Mouse (Mus musculus) gastrocnemius, postnatal 36 days (tissue): ENCODE data around the gene Nkx2-5. TPM values are rescaled to one million over a fixed set of nuclear protein-coding genes. Genes with fewer than 3 reads are reported as not detected.
A peak's percentile ranks its signal among the peaks of the same experiment; 100 is the strongest.

Experiments used
- DNase-seq, 2 experiments: peaks; one replicate each; pipeline ENCODE4 v3.0.0; 2022
- intact Hi-C: fragments of 180-260 bp; cut with DNase I; formaldehyde crosslinking; loops from one replicate; pipeline ENCODE4 v1.15.1; 2025
- total RNA-seq, 2 experiments: library from RNA; stranded (reverse); gene quantifications; 2 replicates each; pipeline ENCODE4 v1.2.3; 2021

Nkx2-5 gene
- total RNA-seq, 2 experiments from 2014 or later: not detected

DNA sequence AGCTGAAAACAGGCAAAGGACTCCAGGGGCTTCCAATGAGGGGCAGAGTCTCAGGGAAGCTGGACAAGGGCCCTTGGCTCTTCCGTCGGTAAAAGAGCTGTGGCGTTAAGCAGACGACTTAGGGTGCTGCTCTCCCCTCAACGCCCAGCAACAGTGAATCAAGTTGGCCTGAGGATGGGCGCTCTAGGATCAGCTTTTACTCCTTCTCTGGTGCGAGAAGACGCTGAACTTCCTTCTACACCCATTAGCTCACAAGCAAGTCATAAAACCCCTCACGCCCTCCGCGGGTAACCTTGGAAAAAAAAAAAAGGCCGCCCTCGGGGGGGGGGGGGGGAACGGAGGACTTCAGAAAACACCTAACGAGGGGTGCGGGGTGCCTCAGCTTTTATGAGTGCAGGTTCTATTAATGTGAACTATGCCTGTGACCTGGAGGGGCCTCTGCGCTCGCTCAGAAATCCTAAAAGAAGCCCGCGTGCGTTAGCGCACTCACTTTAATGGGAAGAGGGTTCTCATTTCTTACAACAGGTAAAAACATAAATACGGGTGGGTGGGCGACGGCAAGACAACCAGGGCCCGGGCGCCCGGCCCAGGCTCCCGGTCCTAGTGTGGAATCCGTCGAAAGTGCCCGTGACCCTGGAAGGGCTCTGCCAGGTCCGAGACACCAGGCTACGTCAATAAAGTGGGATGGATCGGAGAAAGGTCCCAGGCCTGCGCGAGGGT, 6.5 kb downstream of the Nkx2-5 start:
- intact Hi-C loops: no loop called here
- no peak for DNase-seq

DNA sequence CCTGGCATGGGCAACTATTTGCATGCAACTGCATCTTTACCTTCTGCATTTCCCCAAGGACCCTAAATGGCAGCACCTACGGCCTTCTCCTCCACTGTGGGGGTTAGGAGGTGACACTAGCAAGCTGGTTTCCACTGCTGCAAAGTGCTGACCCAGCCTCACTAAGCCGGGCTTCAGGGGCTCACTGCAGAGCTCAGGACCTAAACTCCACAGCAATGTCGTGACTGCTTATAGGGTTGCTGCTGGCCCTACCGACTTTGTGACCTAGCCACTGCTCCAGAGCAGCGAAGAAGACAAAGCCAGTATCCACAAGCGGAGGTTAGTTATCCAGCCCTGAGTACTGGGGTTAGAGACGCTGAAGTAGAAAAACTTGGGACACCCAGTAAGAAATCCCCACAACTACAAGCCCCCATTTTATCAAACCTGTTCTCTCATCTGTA, 7.2 kb downstream of the Nkx2-5 start:
- intact Hi-C loops: no loop called here
- DNase-seq: no peak

- intact Hi-C loops: no loop called here
These were observed 7.8 kb downstream of the Nkx2-5 start for GRCm38 (mm10) chr17:26836786-26837545.

GRCm38 (mm10) chr17:26836377-26836776, 8.4 kb downstream of the Nkx2-5 start:
- no peak for DNase-seq
- intact Hi-C loops: no loop called here

More at GRCm38 (mm10) chr17:26836786-26837545, 7.8 kb downstream of the Nkx2-5 start:
- DNase-seq: no peak

DNA sequence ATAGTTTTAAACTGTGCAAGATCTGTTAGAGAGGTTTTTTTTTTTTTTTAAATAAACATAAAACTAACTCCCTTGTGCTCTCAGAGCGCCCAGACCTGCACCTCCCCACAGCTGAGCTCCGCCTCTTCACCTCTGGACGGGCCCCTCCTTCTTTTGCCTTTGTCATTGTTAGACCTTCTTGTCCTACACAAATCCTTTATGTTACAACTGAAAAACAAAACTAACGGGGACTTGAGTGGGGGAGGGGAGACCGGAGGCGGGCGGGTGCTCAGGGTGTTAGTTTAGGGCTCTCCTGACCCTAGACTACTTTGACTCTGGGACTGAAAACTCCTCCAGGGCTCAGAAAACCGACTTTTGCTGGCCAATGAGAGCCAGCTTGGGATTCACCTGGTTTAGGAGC, 8.9 kb downstream of the Nkx2-5 start:
- DNase-seq: no peak
- intact Hi-C loops: no loop called here

DNA sequence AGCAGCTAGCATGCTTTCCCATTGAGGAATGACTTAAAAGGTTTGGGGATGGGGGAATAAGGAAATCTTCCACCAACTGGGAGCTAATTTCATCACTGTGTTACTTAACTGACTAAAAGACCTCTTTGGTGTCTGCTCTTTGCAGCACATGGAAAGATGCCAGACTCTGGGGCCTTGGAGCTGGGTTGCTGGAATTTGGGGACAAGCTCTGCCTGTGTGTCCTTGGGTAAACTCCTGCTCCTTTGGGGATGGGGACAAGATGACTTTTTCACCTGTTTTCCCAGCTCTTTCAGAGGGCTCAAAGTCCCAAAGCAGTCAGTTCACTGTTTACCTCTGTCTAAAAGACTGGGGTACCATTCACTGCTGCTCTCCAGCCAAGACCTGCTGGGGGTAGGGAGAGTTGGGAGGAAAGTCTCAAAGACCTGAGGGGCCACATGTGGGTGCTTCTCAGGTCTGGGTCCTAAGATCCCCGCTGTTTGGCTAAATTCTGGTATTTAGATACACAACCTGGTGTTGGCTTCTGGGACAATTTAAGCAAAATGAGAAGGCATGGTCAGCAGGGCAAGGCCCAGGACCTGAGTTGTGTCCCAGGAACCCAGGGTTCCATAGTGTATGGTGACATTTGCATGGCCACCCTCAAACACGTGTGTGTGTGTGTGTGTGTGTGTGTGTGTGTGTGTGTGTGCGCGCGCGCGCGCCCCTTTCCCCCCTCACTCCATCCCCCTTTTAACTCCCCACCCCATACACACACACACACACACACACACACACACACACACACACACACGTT, 9.6 kb downstream of the Nkx2-5 start:
- intact Hi-C loops: no loop called here
- DNase-seq: no peak

GRCm38 (mm10) chr17:26834302-26834965, 10.4 kb downstream of the Nkx2-5 start:
- DNase-seq: no peak
- intact Hi-C loops: no loop called here

GRCm38 (mm10) chr17:26833806-26834205, 11.0 kb downstream of the Nkx2-5 start:
- intact Hi-C loops: no loop called here
- no peak for DNase-seq

- no peak for DNase-seq
These were observed 18.7 kb downstream of the Nkx2-5 start for GRCm38 (mm10) chr17:26826131-26826530.

GRCm38 (mm10) chr17:26817776-26818175, 27.0 kb downstream of the Nkx2-5 start:
- intact Hi-C loops: no loop called here
- DNase-seq: no peak

More at GRCm38 (mm10) chr17:26826131-26826530, 18.7 kb downstream of the Nkx2-5 start:
- intact Hi-C loops: no loop called here

DNA sequence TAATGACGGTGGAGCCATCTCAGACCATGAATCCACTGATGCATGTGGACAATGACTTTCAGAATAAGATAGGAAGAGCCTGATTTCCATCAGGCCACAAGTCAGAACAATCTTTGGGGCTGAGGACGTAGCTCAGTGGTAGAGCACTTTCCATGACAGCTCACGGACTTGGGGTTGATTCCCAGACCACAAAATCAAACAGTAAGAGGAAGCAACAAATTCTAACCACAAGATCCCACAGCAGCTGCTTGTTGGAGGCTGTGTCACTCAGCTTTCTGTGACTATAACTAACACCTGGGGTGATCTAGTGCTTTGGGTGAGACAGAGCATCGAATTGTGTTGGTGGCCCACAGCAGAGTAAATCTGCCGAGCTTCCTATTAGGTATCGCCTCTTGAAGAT, 28.0 kb downstream of the Nkx2-5 start:
- intact Hi-C loops: no loop called here
- DNase-seq: no peak

- DNase-seq: no peak
- intact Hi-C loops: no loop called here
These were observed 31.3 kb downstream of the Nkx2-5 start for GRCm38 (mm10) chr17:26813497-26813896.

DNA sequence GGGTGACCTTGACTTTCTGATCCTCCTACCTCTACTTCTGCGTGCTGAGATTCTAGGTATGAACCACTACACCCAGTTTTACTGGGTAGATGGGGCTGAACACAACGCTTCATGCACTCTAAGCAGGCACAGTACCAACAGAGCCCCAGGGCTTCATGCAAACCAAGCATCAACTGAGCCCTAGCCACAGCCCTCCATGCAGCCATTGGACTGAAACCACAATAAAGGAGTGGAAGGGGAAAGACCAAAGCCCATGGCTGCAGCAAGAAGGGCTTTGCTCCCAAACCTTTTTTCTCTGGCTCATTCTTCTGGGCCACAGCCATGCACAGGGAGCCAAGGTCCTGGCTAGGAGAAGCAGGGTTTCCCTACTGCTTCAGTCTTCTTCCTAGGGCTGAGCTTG, 32.2 kb downstream of the Nkx2-5 start:
- DNase-seq: no peak
- intact Hi-C loops: no loop called here

- no peak for DNase-seq
- intact Hi-C loops: no loop called here
These were observed 41.9 kb downstream of the Nkx2-5 start for GRCm38 (mm10) chr17:26802886-26803285.

- no peak for DNase-seq
- intact Hi-C loops: loop anchor here (2.0 kb wide), 1 partner anchor 89 kb away; no protein-coding TSS in a partner anchor
These were observed 47.3 kb downstream of the Nkx2-5 start for GRCm38 (mm10) chr17:26797379-26798128.

- DNase-seq: no peak
- intact Hi-C loops: no loop called here
These were observed 49.4 kb downstream of the Nkx2-5 start for GRCm38 (mm10) chr17:26795386-26795785.

DNA sequence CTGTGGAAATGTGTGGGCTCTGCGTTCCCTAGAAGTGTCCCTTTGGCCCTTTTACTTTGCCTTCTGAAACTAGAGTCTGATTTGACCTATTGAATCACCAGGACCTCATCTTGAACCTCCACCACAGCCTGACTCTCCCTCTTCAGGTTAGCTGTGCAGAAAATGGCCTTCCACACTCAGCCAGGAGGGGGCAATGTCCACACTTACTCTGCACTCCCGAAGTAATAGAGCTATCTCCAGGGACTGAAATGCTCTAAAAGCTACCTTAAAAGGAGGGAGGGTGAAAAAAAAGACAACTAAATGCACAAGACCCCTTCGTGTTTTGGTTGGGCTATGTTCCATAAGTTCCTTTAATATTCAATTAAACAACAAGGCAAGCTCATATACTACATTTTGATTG, 50.1 kb downstream of the Nkx2-5 start:
- DNase-seq: peak in 1 of 2 experiments; percentile 34
- intact Hi-C loops: no loop called here

DNA sequence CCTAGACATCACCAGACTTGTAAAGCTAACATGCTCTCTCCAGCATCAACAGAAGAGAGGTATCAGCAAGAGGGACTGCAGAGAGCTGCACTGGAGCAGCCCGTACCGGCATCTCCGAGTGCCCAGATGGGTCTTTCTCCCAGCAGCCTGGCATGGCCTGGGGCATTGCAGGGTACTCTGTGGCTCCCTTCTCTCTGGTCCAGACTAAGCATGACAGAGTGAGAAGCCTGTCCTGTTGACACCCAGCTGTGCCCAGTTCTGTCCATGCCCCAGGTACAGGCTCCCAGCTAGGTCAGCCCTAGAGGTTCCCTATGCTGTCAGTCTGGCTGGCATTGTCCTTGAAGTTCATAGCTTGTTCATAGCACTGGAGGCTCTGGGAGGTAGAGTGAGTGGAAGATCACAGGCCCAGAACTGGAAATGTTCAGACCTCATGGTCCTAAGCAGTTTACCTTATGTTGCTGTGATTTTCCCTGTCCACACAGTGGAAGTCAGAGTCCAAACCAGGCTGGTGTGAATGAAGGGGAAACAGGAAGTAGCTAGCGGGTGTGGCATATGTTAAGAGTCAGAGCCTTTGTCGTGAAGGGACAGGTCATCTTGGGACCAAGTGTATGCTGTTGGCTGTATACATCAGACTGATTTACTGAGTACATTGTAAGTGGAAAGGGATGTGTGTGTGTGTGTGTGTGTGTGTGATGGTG, 51.6 kb downstream of the Nkx2-5 start:
- intact Hi-C loops: no loop called here
- no peak for DNase-seq

GRCm38 (mm10) chr17:26792096-26792495, 52.7 kb downstream of the Nkx2-5 start:
- intact Hi-C loops: no loop called here

More at GRCm38 (mm10) chr17:26792096-26792495, 52.7 kb downstream of the Nkx2-5 start:
- DNase-seq: peak; percentile 50 to 61
